Mouse (Mus musculus) midbrain, embryonic 11.5 days (tissue): Measurements from ENCODE around the gene Rpusd3. TPM values are rescaled to one million over a fixed set of nuclear protein-coding genes. Genes with fewer than 3 reads are reported as not detected.

ENCODE experiments used
- ATAC-seq: fragments of 200-750 bp; cut with Nextera tagmentation; 2 replicates; pipeline ENCODE4 v1.8.0; 2017; ENCODE audit warnings: moderate TSS enrichment, moderate library complexity; ENCODE audit not compliant: low FRiP score
- DNase-seq: peaks from one replicate; pipeline ENCODE4 v3.0.0; 2015; ENCODE audit warnings: low spot score; ENCODE audit errors: missing footprints
- H3K27ac ChIP-seq: fragments of 300-500 bp; sonication (generic); 2 replicates; pipeline ENCODE4 v1.5.1; 2014; ENCODE audit warnings: low read depth, low read length
- H3K27me3 ChIP-seq: fragments of 300-500 bp; sonication (generic); 2 replicates; pipeline ENCODE4 v1.6.1; 2014; ENCODE audit warnings: mild to moderate bottlenecking, low read length, moderate library complexity, mixed read lengths; ENCODE audit not compliant: control insufficient read depth, insufficient read depth
- H3K36me3 ChIP-seq: fragments of 300-500 bp; sonication (generic); 2 replicates; pipeline ENCODE4 v1.6.1; 2014; ENCODE audit warnings: mild to moderate bottlenecking, low read length, moderate library complexity, mixed read lengths; ENCODE audit not compliant: control insufficient read depth, insufficient read depth
- H3K4me1 ChIP-seq: fragments of 300-500 bp; sonication (generic); 2 replicates; pipeline ENCODE4 v1.6.1; 2014; ENCODE audit warnings: low read length; ENCODE audit not compliant: control insufficient read depth, insufficient read depth
- H3K4me2 ChIP-seq: fragments of 300-500 bp; sonication (generic); 2 replicates; pipeline ENCODE4 v1.6.1; 2014; ENCODE audit warnings: mild to moderate bottlenecking, moderate library complexity
- H3K4me3 ChIP-seq: fragments of 300-500 bp; sonication (generic); 2 replicates; pipeline ENCODE4 v1.5.1; 2014; ENCODE audit warnings: low read depth, low read length
- H3K9ac ChIP-seq: fragments of 300-500 bp; sonication (generic); 2 replicates; pipeline ENCODE4 v1.6.1; 2014; ENCODE audit warnings: low read length
- H3K9me3 ChIP-seq: fragments of 300-500 bp; sonication (generic); 2 replicates; pipeline ENCODE4 v1.6.1; 2016; ENCODE audit warnings: low read length; ENCODE audit not compliant: control insufficient read depth
- WGBS: fragments of 180-500 bp; shearing (Covaris S2); extraction: QIAGEN DNeasy Blood & Tissue Kit; methylation state at CpG from one replicate; pipeline ENCODE4 v1.1.7; 2014; 5-methylcytosine and 5-hydroxymethylcytosine counted together
- polyA plus RNA-seq: library from polyadenylated mRNA; unstranded; fragments of >200 nt; fragmentation: Nextera tagmentation; extraction: Ambion mirVana; gene quantifications from 2 replicates; pipeline ENCODE4 v1.2.1, GENCODE M21; 2014

Rpusd3 gene
- polyA plus RNA-seq, 1 experiment from 2014 or later, result 26.6 TPM

DNA sequence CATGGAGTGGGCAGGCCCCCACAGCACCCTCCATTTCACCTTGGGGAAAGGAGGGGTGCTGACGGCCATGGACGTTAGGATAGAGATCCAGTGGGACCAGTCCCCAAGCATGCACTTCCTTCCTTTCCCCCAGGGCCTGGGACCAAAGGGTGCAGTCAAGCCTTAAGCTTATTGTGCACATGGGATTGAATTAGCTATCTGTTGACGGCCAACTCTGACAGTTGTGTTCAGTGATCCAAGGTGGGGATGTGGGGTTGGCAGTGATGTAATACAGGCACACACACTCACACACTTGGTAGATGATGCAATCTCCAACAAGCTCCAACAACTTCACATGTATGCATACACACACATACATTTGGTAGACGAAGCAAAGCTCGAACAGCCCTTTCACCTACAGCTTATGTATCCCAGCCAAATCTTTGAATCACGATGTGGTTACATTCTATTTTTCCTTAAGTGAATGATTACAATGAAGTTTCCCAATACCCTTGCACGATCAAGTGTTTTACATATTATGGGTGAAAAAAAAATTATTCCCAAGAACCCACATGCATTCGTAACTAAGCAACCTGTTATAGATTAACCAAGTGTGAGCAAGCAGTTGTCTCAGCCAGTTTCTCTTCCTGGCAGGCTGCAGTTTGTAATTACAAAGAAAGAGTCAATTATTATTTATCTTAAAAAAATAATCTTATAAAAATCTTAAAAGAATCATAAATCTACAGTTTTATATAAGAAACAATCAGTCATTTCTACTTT, 25.2 kb upstream of the Rpusd3 start:
- peaks cover 11% of the 10 kb centered on the region; the same call in 1 of the 2 replicates for H3K36me3 ChIP-seq
- no peak overlapping the region for H3K27ac ChIP-seq
- no peak overlapping the region for H3K9ac ChIP-seq
- no peaks in the 10 kb centered on the region for H3K9me3 ChIP-seq
- no peak overlapping the region for H3K4me2 ChIP-seq
- peaks cover 7% of the 10 kb centered on the region; the same call in 1 of the 2 replicates for H3K4me1 ChIP-seq
- no peaks in the 10 kb centered on the region for H3K27me3 ChIP-seq
- no peak for DNase-seq
- no peak overlapping the region for H3K4me3 ChIP-seq
- no peak for ATAC-seq
- 91% methylated on average over 6 of the region's 8 CpGs for WGBS

DNA sequence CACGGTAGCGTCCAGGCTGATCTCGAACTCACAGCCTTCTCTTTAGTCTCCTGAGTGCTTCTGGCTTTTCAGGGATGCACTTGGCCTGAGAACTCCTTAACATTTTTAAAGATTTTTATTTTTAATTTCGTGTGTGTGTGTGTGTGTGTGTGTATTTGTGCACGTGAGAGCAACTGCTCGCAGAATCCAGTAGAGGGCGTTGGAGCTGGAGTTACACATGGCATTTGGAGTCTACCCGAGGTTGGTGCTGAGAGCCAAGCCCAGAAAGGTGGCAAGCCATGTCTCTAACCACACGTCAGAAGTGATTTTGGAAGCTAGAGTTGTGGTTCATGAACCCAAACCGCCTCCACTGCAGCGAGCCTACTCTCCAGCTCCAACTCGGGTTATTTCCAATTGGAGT, 24.0 kb upstream of the Rpusd3 start:
- Histone ChIP-seq H3K27me3 (no peaks in the 10 kb centered on the region), H3K4me2 (peak overlapping the region; percentile 77), H3K9ac (peak overlapping the region; percentile 89), H3K4me1 (peaks cover 7% of the 10 kb centered on the region; the same call in 1 of the 2 replicates), H3K9me3 (no peaks in the 10 kb centered on the region), H3K36me3 (peaks cover 8% of the 10 kb centered on the region; the same call in 1 of the 2 replicates), H3K27ac (no peak overlapping the region), H3K4me3 (peak overlapping the region; percentile 85)
- 47% methylated on average over 12 of the region's 12 CpGs for WGBS
- ATAC-seq (no peak), DNase-seq (no peak)

DNA sequence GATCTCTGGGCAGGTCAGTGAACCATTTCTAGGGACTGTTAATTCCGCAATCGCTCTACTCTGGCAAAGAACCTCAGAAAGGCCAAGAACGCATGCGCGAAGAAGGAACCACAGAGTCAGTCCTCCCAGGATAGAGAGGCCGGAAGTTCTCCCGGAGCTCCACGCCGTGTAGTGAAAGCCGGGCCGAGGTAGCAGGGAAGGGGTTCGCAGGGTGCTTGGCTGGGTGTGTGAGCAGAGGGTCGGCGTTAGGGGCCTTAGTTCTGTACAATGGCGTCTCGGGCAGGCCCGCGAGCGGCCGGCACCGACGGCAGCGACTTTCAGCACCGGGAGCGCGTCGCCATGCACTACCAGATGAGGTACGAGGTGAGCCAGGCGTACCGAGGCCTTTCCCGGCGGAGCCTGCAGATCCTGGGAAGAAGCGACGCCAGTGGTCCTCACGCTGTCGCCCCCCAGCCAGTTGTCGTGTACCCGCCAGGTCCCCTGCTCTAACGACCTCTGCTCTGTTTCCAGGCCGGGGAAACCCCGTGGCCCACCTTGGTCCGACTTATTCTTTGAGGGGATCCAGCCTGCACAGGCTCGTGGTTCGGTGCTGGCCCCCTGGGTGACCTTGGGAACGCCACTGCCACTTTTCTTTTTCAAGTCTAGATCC, 23.4 kb upstream of the Rpusd3 start, which contains the start of gene Jagn1:
Gene Jagn1 (plus strand): TSS at position 128 of the 649 bp plus-strand sequence.
- 0 out of 2 replicates have a peak within 1 kb of the TSS, but pooled peaks have one; percentile 25 for H3K27ac ChIP-seq
- H3K9ac ChIP-seq, result peak within 1 kb of the TSS; percentile 89
- ATAC-seq, result peak; percentile 94
- peaks cover 7% of the 10 kb centered on the region; the same call in 1 of the 2 replicates for H3K4me1 ChIP-seq
- peak; percentile 100 for DNase-seq
- under 1% methylated on average over 45 of the region's 45 CpGs for WGBS
- H3K4me2 ChIP-seq, result peak within 1 kb of the TSS; percentile 77
- H3K9me3 ChIP-seq, result no peaks in the 10 kb centered on the region
- peaks cover 4% of the 10 kb centered on the region; the same call in 1 of the 2 replicates for H3K36me3 ChIP-seq
- H3K27me3 ChIP-seq, result no peaks in the 10 kb centered on the region
- peak within 1 kb of the TSS; percentile 85 for H3K4me3 ChIP-seq

DNA sequence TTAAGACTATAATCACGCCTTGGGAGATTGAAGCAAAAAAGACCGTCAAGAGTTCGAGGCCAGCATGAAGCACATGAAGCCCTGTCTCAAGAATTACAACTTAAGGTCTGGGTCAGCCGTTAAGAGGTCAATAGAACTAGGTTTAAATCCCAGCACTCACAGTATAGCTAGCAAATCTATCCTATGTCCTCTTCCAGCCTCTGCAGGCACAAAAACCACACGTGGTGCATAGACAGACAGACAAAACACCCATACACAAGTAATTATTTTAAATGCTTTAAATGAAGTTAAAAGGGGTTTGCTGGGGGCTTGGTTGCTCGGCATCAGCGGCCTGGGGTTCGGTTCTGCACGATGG, 22.9 kb upstream of the Rpusd3 start:
- WGBS, result 41% methylated on average over 9 of the region's 9 CpGs
- H3K4me1 ChIP-seq, result peaks cover 7% of the 10 kb centered on the region; the same call in 1 of the 2 replicates
- no peak for DNase-seq
- ATAC-seq, result peak; percentile 45; the same call in 1 of the 2 replicates
- peak overlapping the region; percentile 89 for H3K9ac ChIP-seq
- H3K27ac ChIP-seq, result no peak overlapping the region
- no peaks in the 10 kb centered on the region for H3K9me3 ChIP-seq
- no peaks in the 10 kb centered on the region for H3K27me3 ChIP-seq
- H3K4me3 ChIP-seq, result peak overlapping the region; percentile 85
- peaks cover under 1% of the 10 kb centered on the region; the same call in 1 of the 2 replicates for H3K36me3 ChIP-seq
- H3K4me2 ChIP-seq, result peak overlapping the region; percentile 77

DNA sequence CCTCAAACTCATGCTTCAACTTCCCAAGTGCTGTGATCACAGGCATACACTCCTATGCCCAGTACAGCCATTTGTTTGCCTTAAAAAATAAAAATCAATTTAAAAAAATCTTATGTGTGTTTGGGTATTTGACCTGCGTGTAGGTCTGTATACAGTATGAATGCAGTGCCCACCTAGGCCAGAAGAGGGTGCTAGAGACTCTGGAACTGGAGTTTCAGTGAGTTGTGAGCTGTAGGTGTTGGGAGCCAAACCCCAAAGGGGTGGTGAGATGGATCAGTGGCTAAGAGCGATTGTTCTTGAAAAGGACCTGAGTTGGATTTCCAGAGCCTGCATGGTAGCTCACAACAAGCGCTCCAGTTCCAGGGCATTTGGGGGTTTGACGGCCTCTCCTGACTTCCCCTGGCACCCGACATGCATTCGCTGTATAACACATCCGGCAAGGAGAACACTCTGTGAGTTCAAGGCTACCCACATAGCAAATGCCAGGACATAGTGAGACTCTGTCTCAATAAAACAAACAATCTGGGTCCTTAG, 22.1 kb upstream of the Rpusd3 start:
- peak; percentile 97 for DNase-seq
- Histone ChIP-seq H3K9ac (no peak overlapping the region), H3K4me3 (no peak overlapping the region), H3K27me3 (no peaks in the 10 kb centered on the region), H3K9me3 (no peaks in the 10 kb centered on the region), H3K4me1 (peaks cover 7% of the 10 kb centered on the region; the same call in 1 of the 2 replicates), H3K27ac (no peak overlapping the region), H3K36me3 (no peaks in the 10 kb centered on the region), H3K4me2 (no peak overlapping the region)
- 53% methylated on average over 7 of the region's 7 CpGs for WGBS
- ATAC-seq, result 0 out of 2 replicates have a peak, but pooled peaks have one; percentile 3

DNA sequence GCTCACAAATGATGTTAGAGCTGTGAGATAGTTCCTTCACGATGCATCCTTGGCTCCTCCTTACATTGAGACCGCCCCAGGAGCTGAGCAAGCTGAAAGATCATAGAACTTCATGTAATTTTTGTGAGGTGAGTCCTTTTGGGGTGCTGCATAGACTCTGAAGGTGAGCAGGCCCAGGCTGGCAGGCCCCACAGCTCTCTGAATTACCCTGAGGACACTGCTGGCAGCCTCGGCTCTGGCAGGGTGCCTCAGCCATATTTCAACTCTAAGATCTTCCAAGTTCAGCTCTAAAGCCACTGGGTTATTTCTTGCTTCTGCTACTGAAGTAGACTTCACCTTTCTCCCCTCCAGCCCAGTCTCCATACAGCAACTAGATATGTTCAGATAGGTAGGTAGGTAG, 21.5 kb upstream of the Rpusd3 start:
- H3K4me1 ChIP-seq, result peaks cover 7% of the 10 kb centered on the region; the same call in 1 of the 2 replicates

DNA sequence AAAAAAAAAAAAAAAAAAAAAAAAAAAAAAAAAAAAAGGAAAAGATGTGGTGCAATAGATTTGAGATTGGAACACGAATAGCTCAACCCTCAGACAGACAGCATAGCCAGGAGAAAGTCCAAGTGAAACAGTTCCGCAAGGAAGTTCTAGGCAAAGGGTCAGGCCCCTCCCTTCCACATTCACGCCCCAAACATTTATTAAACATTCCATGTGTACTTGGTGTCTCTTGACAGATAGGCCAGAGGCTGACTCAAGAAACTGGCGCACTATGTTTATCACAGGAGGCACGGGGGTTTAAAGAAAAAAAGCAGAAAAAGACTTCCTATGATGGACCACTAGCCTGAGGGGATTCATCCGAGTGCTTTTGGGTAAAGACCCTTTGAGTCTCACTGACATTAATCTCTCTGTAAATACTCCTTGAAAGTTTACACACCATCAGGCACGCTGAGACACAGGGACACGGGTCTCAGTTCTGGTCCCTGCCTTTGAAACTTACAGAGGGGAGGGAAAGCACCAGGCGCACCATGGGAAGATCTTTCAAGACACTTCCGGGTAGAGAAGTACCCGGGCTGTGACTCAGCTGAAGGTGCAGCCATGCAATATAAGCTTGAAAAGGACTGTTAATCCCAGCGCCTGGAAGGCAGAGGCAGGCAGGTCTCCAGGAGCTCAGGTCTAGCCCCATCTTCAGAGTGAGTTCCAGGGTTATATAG, 19.7 kb upstream of the Rpusd3 start:
- ATAC-seq, result no peak

More for the DNA sequence above, 21.5 kb upstream of the Rpusd3 start:
- Histone ChIP-seq H3K27me3 (no peaks in the 10 kb centered on the region), H3K36me3 (no peaks in the 10 kb centered on the region), H3K9me3 (no peaks in the 10 kb centered on the region), H3K27ac (no peak overlapping the region), H3K4me3 (no peak overlapping the region), H3K9ac (no peak overlapping the region), H3K4me2 (no peak overlapping the region)
- 85% methylated on average over 3 of the region's 3 CpGs for WGBS
- ATAC-seq, result no peak
- peak; percentile 68 for DNase-seq

DNA sequence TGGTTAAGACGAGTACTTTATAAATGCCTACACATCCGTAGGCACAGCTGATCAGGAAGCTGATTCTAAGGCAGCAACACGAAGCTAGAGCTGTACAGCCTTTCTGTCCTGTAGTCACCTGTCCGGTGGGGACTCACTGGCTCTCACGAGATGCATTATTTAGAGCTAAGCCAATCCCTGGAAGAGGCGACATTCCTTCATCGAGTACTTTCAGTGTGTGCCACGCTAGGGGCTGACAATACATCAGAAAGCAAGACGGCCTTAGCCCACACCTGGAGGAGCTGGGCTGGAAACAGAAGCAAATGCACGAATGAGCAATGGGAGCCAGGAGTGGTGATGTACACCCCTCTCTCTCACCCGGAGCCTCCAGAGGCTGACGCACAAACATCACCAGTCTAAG, 18.0 kb upstream of the Rpusd3 start:
- no peaks in the 10 kb centered on the region for H3K27me3 ChIP-seq
- 82% methylated on average over 12 of the region's 12 CpGs for WGBS
- no peaks in the 10 kb centered on the region for H3K4me1 ChIP-seq
- no peak overlapping the region for H3K9ac ChIP-seq
- H3K27ac ChIP-seq, result no peak overlapping the region
- H3K4me2 ChIP-seq, result no peak overlapping the region
- DNase-seq (peak; percentile 79), ATAC-seq (no peak)
- no peaks in the 10 kb centered on the region for H3K36me3 ChIP-seq
- no peaks in the 10 kb centered on the region for H3K9me3 ChIP-seq
- H3K4me3 ChIP-seq, result no peak overlapping the region

More for the DNA sequence above, 19.7 kb upstream of the Rpusd3 start:
- peaks cover 7% of the 10 kb centered on the region; the same call in 1 of the 2 replicates for H3K4me1 ChIP-seq
- no peaks in the 10 kb centered on the region for H3K27me3 ChIP-seq
- 71% methylated on average over 12 of the region's 12 CpGs for WGBS
- no peak overlapping the region for H3K4me3 ChIP-seq
- H3K27ac ChIP-seq, result no peak overlapping the region
- no peak overlapping the region for H3K9ac ChIP-seq
- no peak overlapping the region for H3K4me2 ChIP-seq
- DNase-seq, result peak; percentile 78
- no peaks in the 10 kb centered on the region for H3K9me3 ChIP-seq
- H3K36me3 ChIP-seq, result no peaks in the 10 kb centered on the region
